16 mouse cellular contexts compared by ENCODE assay signal in the genomic region with DNA sequence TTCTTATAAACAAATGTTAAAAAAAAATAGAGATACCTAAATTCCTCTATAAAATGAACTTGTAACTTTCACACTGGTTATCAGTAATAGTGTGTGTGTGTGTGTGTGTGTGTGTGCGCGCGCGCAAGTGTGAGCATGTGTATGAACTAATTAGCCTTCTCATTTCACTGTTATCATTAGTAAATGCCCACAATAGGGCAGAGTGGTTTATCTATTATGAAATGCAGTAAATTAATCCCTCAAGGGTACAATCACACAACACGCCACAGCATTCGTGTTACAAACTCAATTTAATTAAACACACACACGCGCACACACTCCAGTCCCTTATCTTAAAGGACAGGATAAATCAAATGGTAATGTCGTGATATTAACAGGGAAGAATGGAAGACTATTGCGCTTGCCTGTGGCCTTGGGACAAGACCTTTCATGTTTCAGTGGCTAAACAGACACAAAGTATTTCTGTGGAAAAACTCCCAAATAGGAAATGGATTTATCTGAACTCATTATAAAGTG.
"Had no signal": no experiment of that assay in that cellular context is flagged by ENCODE, and none has a peak within 500 bp of the region (broad histone marks: within the 10 kb centered on the region; RNA-seq: fewer than 3 reads in every experiment).

No protein-coding gene starts in this region.

- H3K9ac ChIP-seq: liver, embryonic 13.5 days; midbrain, embryonic 15.5 days had no signal

- H3K36me3 ChIP-seq: liver, embryonic 13.5 days; midbrain, embryonic 15.5 days had no signal

- H3K9me3 ChIP-seq: liver, embryonic 13.5 days; megakaryocyte, embryonic 14.5 days; midbrain, embryonic 15.5 days had no signal

- H3K27me3 ChIP-seq: liver, embryonic 13.5 days; megakaryocyte, embryonic 14.5 days; midbrain, embryonic 15.5 days had no signal

- H3K4me2 ChIP-seq: liver, embryonic 13.5 days; midbrain, embryonic 11.5 days; midbrain, embryonic 15.5 days had no signal

- H3K27ac ChIP-seq: kidney, postnatal 0 days; left cerebral cortex, adult 2 months; liver, embryonic 13.5 days; midbrain, embryonic 15.5 days had no signal

- H3K4me3 ChIP-seq: left cerebral cortex, adult 2 months; liver, embryonic 13.5 days; megakaryocyte, embryonic 14.5 days; midbrain, embryonic 15.5 days had no signal

- ATAC-seq: intestine, postnatal 0 days; midbrain, embryonic 15.5 days had no signal

- DNase-seq: kidney, adult 2 months; kidney, postnatal 25 days; layer of hippocampus, postnatal 36 days; liver, embryonic 13.5 days; lung, adult 2 months; lung, postnatal 14 days; lung, postnatal 4 days; thymus, adult 18-20 months; thymus, postnatal 14 days; thymus, postnatal 4 days had no signal
